Mouse (Mus musculus): ENCODE data around the gene Ank3.

The Ank3 gene

GRCm38 (mm10) chr10:69476871-69477270 is 78.3 kb downstream of the Ank3 start:
- no peak for DNase-seq (ENCODE audit: low spot score in 2 of 2)

GRCm38 (mm10) chr10:69477656-69478055 is 79.1 kb downstream of the Ank3 start:
- DNase-seq (ENCODE audit: low spot score in 2 of 2), result no peak

- DNase-seq (ENCODE audit: low spot score in 2 of 2), result no peak
Measured at GRCm38 (mm10) chr10:69478831-69479230, 80.3 kb downstream of the Ank3 start.

- no peak for DNase-seq (ENCODE audit: low spot score in 2 of 2)
Measured at GRCm38 (mm10) chr10:69485191-69485786, 86.7 kb downstream of the Ank3 start.

GRCm38 (mm10) chr10:69490182-69490581 is 91.6 kb downstream of the Ank3 start:
- DNase-seq (ENCODE audit: low spot score in 2 of 2), result no peak

GRCm38 (mm10) chr10:69491975-69492374 is 93.4 kb downstream of the Ank3 start:
- no peak for DNase-seq (ENCODE audit: low spot score in 2 of 2)

GRCm38 (mm10) chr10:69497382-69497781 is 98.8 kb downstream of the Ank3 start:
- DNase-seq (ENCODE audit: low spot score in 2 of 2), result no peak

GRCm38 (mm10) chr10:69500171-69500860 is 101.7 kb downstream of the Ank3 start:
- no peak for DNase-seq (ENCODE audit: low spot score in 2 of 2)

- no peak for DNase-seq (ENCODE audit: low spot score in 2 of 2)
Measured at GRCm38 (mm10) chr10:69503791-69504190, 105.2 kb downstream of the Ank3 start.

GRCm38 (mm10) chr10:69507719-69508118 is 109.1 kb downstream of the Ank3 start:
- DNase-seq (ENCODE audit: low spot score in 2 of 2), result no peak

GRCm38 (mm10) chr10:69510392-69510791 is 111.8 kb downstream of the Ank3 start:
- DNase-seq (ENCODE audit: low spot score in 2 of 2), result no peak

GRCm38 (mm10) chr10:69511234-69511633 is 112.7 kb downstream of the Ank3 start:
- no peak for DNase-seq (ENCODE audit: low spot score in 2 of 2)

- DNase-seq (ENCODE audit: low spot score in 2 of 2), result no peak
Measured at GRCm38 (mm10) chr10:69521977-69522376, 123.4 kb downstream of the Ank3 start.

- no peak for DNase-seq (ENCODE audit: low spot score in 2 of 2)
Measured at GRCm38 (mm10) chr10:69523202-69523601, 124.6 kb downstream of the Ank3 start.

GRCm38 (mm10) chr10:69527318-69527717 is 128.7 kb downstream of the Ank3 start:
- DNase-seq (ENCODE audit: low spot score in 2 of 2), result no peak

GRCm38 (mm10) chr10:69528746-69529145 is 130.2 kb downstream of the Ank3 start:
- DNase-seq (ENCODE audit: low spot score in 2 of 2), result no peak

- no peak for DNase-seq (ENCODE audit: low spot score in 2 of 2)
Measured at GRCm38 (mm10) chr10:69530326-69530725, 131.8 kb downstream of the Ank3 start.

- DNase-seq (ENCODE audit: low spot score in 2 of 2), result no peak
Measured at GRCm38 (mm10) chr10:69531569-69531968, 133.0 kb downstream of the Ank3 start.

- DNase-seq (ENCODE audit: low spot score in 2 of 2), result no peak
Measured at GRCm38 (mm10) chr10:69532169-69532730, 133.7 kb downstream of the Ank3 start.

- no peak for DNase-seq (ENCODE audit: low spot score in 2 of 2)
Measured at GRCm38 (mm10) chr10:69533505-69534388, 135.2 kb downstream of the Ank3 start.

GRCm38 (mm10) chr10:69534716-69535115 is 136.1 kb downstream of the Ank3 start:
- DNase-seq (ENCODE audit: low spot score in 2 of 2), result no peak
